ENCODE assay signal across 16 mouse cellular contexts in the genomic region with DNA sequence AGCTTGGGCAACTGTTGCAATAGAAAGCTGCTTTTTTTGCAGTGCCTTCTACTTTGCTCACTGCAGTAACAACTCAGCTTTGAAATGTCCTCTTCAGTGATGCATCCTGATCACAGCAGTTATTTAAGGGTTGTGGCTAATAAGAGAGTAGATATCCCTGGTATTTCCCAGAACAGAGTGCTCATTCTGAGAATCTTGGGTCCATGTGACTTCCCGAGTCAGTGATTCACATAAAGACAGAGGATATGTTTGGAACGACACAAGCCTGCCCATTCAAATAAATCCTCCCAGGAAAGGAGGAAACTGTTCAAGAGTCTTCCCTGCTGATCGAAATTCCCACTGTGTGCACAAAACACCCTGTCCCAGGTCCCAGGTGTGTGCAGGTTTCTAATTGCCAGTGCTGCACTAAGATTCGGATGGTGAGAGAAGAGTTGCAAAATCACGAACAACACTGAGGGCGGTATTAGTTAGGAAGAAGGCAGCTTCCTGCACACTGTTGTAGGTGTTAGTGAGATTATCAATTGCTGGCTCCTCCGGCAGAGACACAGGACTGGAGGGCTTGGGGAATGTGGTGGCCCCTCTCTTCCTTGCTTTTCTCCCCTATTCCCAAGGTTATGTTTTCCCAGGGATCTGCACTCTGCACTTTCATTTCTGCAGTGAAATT.
A peak's percentile ranks its signal among the peaks of the same experiment; 100 is the strongest.
DNase-seq lines count a peak whose midpoint lies in the region; TF ChIP-seq lines count a peak whose summit lies in the region.
"Had no signal": no experiment of that assay in that cellular context is flagged by ENCODE, and none has a peak within 500 bp of the region (broad histone marks: within the 10 kb centered on the region; RNA-seq: fewer than 3 reads in every experiment).

No protein-coding gene starts in this region.

- no peak overlapping the region for H3K27ac ChIP-seq in heart, embryonic 10.5 days
- no peak overlapping the region for H3K27ac ChIP-seq in kidney, adult 2 months (ENCODE audit: insufficient read depth, low read depth, low read length)
- H3K27ac ChIP-seq: limb, embryonic 10.5 days; liver, embryonic 13.5 days; neural tube, embryonic 15.5 days had no signal

- H3K4me3 ChIP-seq in heart, embryonic 10.5 days = peak overlapping the region; percentile 18
- H3K4me3 ChIP-seq in kidney, adult 2 months (ENCODE audit: insufficient read depth, low read depth, low read length) = no peak overlapping the region
- no peak overlapping the region for H3K4me3 ChIP-seq in lung, adult 2 months (replicated peaks; ENCODE audit: extremely low read depth, low read depth, low read length)
- H3K4me3 ChIP-seq: hindbrain, embryonic 13.5 days; limb, embryonic 10.5 days; liver, embryonic 13.5 days; neural tube, embryonic 15.5 days had no signal

- H3K27me3 ChIP-seq in heart, embryonic 10.5 days (ENCODE audit: insufficient read depth, poor library complexity, severe bottlenecking) = no peaks in the 10 kb centered on the region
- no peaks in the 10 kb centered on the region for H3K27me3 ChIP-seq in kidney, adult 2 months (replicated peaks; ENCODE audit: control insufficient read depth, insufficient read depth, low read length)
- H3K27me3 ChIP-seq: hindbrain, embryonic 13.5 days; liver, embryonic 13.5 days; neural tube, embryonic 15.5 days had no signal

- peaks cover 13% of the 10 kb centered on the region for H3K4me1 ChIP-seq in heart, embryonic 10.5 days
- no peaks in the 10 kb centered on the region for H3K4me1 ChIP-seq in kidney, adult 2 months (ENCODE audit: control insufficient read depth, insufficient read depth, low read length)
- no peaks in the 10 kb centered on the region for H3K4me1 ChIP-seq in lung, adult 2 months (ENCODE audit: control insufficient read depth, insufficient read depth, low read length)
- H3K4me1 ChIP-seq: limb, embryonic 10.5 days; liver, embryonic 13.5 days; neural tube, embryonic 15.5 days had no signal

- TF ChIP-seq POLR2A in kidney, adult 2 months (IDR thresholded peaks at IDR 0.05; ENCODE audit: low read depth, low read length) = no peak
- no peak for TF ChIP-seq POLR2A in lung, adult 2 months (IDR thresholded peaks at IDR 0.05; ENCODE audit: borderline replicate concordance, extremely low read depth, low read depth, low read length)

- WGBS in heart, embryonic 10.5 days = 53% methylated on average over 7 of the region's 7 CpGs
- 51% methylated on average over 7 of the region's 7 CpGs for WGBS in kidney, adult 2 months
- WGBS in lung, adult 2 months = 45% methylated on average over 7 of the region's 7 CpGs

- H3K9me3 ChIP-seq in heart, embryonic 10.5 days = no peaks in the 10 kb centered on the region
- H3K9me3 ChIP-seq: hindbrain, embryonic 13.5 days; limb, embryonic 10.5 days; liver, embryonic 13.5 days; neural tube, embryonic 15.5 days had no signal

- no peaks in the 10 kb centered on the region for H3K36me3 ChIP-seq in heart, embryonic 10.5 days
- no peaks in the 10 kb centered on the region for H3K36me3 ChIP-seq in kidney, adult 2 months (ENCODE audit: control insufficient read depth, insufficient read depth, low read length)
- H3K36me3 ChIP-seq: hindbrain, embryonic 13.5 days; limb, embryonic 10.5 days; liver, embryonic 13.5 days; neural tube, embryonic 15.5 days had no signal

- TF ChIP-seq CTCF in kidney, adult 2 months (conservative IDR thresholded peaks at IDR 0.05; ENCODE audit: insufficient read depth, insufficient read length, low read depth, low read length) = no peak
- no peak for TF ChIP-seq CTCF in lung, adult 2 months (IDR thresholded peaks at IDR 0.05; ENCODE audit: insufficient read depth, low read length)

- no peak for DNase-seq in heart, embryonic 10.5 days (ENCODE audit: low spot score)
- no peak for DNase-seq in heart, adult 9 months (ENCODE audit: low spot score in 2 of 2)
- peak; percentile 37 for DNase-seq in kidney, adult 2 months
- DNase-seq in kidney, adult 11 months = no peak
- peak; percentile 36 to 45 for DNase-seq in right cerebral cortex, adult 2 months (ENCODE audit: low spot score in 2 of 2)
- no peak for DNase-seq in right cerebral cortex, postnatal 14 days
- DNase-seq in lung, adult 2 months = no peak
- DNase-seq in lung, postnatal 14 days = no peak
- DNase-seq: cerebellum, postnatal 10 days; gastrocnemius, postnatal 10 days; kidney, postnatal 10 days; liver, embryonic 13.5 days; lung, postnatal 10 days had no signal

Comparison
In these comparisons a context has a peak if more than half of its experiments do, and no peak if none do; other contexts are left out.
1. DNase-seq: peak in kidney, adult 2 months (single experiment) and right cerebral cortex, adult 2 months (2 of 2); none in heart, embryonic 10.5 days (single experiment), heart, adult 9 months (0 of 2), kidney, adult 11 months (single experiment), right cerebral cortex, postnatal 14 days (single experiment), lung, adult 2 months (single experiment) and lung, postnatal 14 days (single experiment).